Mouse (Mus musculus) right cerebral cortex, postnatal 10 days (tissue): ENCODE measurements around the gene Brip1.

Experiments used
- DNase-seq, 2 experiments: peaks; one replicate each; pipeline ENCODE4 v3.0.0; 2021; ENCODE audit warnings: low spot score in 2 of 2

The Brip1 gene

DNA sequence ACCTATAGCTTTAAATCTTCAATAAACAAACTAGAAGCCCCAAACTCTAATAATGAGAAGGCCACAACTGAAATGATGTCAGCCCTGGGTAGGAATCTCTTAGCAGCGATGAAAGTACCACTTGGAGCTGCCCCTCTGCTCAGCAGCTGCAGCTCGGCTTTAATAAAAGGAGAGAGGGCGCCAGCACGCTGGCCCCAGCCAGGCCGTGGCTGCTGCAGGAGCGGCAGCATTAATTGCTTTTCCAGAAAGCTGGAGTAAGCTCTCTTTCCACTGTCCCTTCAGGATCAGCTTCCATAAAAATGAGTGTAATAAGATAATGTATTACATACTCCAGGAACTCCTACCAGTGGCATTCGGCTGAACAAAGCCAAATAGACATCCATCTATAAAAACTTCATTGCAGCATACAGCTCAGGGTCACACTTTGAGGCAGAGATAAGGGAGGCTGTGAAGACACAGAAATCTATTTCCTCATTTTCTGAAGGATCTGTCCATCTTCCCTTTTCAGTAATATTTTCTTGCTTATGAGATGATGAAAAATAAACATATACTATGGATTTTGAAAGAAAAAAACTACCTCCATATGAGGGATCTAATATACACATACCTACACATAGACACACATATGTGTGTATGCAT is 174.3 kb downstream of the Brip1 start:
- DNase-seq = no peak

DNA sequence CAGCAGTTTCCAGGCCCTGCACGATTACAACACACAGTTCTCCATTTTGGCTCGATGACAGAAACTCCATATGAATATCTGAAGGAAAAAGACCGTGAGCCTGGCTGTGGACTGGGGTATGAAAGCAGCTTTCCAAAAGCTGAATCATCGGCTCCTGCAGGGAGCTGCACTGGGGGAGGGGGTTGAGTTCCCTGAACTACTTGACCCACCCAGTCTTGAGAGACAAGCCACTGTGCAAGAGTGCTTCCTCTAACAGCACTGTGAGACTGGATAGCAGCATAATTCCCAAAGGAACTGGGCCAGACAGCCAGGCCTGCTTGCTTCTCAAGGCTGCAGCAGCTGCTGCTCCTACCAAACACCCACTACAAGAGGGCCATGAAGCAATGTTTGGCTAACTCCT is 178.6 kb downstream of the Brip1 start:
- no peak for DNase-seq

DNA sequence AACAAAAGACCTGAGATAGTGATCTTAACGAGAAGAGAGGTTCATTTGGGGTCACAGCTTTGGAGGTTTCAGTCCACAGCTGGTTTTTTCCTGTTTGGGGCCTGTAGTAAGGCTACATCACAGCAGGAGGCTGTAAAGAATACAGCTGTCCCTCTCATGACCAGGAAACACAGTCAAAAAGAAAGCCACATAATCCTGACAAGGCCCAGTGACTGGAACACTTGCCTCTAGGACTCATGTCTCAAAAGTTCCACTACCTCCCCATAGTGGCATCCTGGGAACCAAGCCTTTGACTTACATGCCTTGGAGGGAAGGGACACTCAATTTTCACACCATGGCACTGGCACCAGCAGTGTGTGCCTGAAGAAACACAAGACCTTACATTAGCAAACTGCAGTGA is 181.0 kb downstream of the Brip1 start:
- no peak for DNase-seq

DNA sequence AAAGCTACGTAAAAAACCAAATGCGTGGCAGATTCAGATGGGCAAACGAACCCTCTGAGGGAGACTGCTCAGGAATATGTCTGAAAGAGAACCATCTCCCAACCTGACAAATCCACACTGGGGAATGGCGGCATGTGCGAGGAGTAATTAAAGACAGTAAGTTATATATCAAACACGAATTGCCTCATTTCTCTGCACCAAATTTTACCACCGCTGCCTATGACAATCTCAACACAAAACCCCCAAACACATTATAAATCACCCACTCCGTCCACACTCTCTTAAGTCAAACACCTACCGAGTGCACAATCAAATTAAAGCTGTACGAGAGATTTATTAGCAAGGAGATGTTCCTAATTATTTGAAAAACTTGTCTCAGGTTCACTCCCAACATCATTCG is 184.8 kb downstream of the Brip1 start:
- DNase-seq = no peak

DNA sequence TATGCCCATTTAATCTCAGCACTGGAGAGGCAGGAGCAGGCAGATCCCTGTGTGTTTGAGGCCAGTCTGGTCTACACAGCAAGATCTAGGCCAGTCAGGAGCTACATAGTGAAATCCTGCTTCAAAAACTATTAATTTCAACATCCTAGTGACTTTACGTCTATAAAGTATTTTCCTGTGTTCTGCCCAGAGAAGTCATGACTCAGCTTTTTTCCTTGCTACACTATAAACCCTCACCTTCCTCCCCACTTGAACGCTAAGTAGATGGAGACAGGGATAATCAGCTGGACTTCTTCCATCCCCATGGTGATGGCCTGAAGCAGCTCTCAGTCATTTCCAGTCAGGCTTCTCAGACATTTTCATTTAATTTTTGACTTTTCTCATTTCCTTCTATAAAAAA is 187.9 kb downstream of the Brip1 start:
- DNase-seq = no peak

DNA sequence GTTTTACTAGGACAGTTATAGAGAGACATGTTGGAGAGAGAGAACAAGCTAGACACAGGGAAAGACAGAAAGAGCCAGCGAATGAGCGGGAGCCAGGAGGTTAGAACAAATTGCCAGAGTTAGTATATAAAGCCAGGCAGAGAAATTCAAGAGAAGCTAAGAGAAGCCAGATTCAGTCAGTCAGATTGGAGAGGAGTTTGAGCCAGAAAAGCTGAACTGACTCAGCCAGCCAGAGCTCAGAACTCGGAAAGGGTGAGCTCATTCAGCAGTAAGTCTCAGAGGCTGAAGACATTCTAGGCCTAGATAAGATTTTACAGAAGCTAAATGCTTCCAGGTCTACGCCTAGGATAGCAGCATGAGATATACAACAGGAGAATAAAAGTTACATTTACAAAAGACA is 190.5 kb downstream of the Brip1 start:
- DNase-seq = no peak

DNA sequence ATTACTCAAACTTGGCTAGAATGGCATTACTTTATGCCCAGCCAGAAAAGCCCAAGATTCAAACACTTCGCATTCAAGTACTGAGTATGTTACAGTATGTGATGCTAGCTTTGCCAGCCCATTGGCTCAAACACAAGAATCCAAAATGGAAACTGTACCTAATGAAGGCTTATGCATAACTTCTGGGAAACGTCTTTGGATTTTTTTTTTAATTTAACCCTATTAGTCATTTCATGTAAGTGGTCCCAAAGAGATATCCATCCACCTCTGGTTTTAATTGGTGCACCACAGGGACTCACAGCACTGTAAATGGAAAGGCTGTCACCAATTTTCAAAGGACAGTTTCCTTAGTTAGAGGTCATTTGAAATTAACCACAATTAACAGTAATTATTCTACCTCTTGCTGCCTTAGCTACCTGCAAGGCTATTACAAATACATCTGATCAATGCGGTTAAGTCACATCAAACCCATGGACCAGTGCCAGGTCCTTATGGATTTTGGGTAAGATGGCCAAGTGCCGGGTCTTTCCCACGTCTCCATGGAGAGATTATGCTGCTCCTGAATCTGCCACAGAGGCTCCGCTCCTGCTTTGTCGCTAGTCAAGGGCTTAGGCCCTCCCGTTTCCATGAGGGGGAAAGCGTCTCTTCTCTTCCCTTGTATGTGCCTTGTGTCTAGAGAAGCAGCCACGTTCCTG is 192.6 kb downstream of the Brip1 start:
- no peak for DNase-seq
